15 mouse cellular contexts compared by ENCODE assay signal in the genomic region with DNA sequence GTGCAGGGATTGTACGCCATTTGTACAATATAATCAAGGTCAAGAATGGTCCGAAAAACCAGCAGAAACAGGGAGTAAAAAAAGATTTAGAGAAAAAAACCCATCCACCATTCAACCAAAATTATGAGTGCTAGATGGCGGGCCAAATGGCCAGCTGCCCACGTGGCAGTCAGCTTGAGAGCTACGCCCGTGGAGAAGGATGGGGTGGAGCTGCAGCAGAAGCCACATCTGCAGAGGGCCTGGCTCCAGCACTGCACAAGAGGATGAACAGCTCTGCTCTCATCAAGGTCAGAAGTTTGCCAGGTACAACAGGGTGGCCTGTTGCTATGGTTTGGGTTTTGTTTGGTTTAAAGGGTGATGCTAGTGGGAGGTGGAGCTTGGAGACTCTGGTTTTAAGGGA.
"Had no signal": no experiment of that assay in that cellular context is flagged by ENCODE, and none has a peak within 500 bp of the region (broad histone marks: within the 10 kb centered on the region; RNA-seq: fewer than 3 reads in every experiment).

No protein-coding gene starts in this region.

- H3K9me3 ChIP-seq: liver, embryonic 12.5 days; lung, embryonic 15.5 days; megakaryocyte, embryonic 14.5 days; midbrain, embryonic 15.5 days; neural tube, embryonic 12.5 days had no signal

- H3K27me3 ChIP-seq: liver, embryonic 12.5 days; lung, embryonic 15.5 days; megakaryocyte, embryonic 14.5 days; midbrain, embryonic 15.5 days; neural tube, embryonic 12.5 days had no signal

- H3K9ac ChIP-seq: liver, embryonic 12.5 days; lung, embryonic 15.5 days; midbrain, embryonic 15.5 days; neural tube, embryonic 12.5 days had no signal

- H3K4me1 ChIP-seq: liver, embryonic 12.5 days; lung, embryonic 15.5 days; midbrain, embryonic 15.5 days; neural tube, embryonic 12.5 days had no signal

- H3K27ac ChIP-seq: kidney, postnatal 0 days; liver, embryonic 12.5 days; lung, embryonic 15.5 days; macrophage; midbrain, embryonic 15.5 days; neural tube, embryonic 12.5 days had no signal

- H3K36me3 ChIP-seq: liver, embryonic 12.5 days; lung, embryonic 15.5 days; midbrain, embryonic 15.5 days; neural tube, embryonic 12.5 days had no signal

- H3K4me3 ChIP-seq: liver, embryonic 12.5 days; lung, embryonic 15.5 days; megakaryocyte, embryonic 14.5 days; midbrain, embryonic 15.5 days; neural tube, embryonic 12.5 days had no signal

- H3K4me2 ChIP-seq: liver, embryonic 12.5 days; lung, embryonic 15.5 days; midbrain, embryonic 11.5 days; midbrain, embryonic 15.5 days; neural tube, embryonic 12.5 days had no signal

- ATAC-seq: liver, embryonic 12.5 days; midbrain, embryonic 15.5 days had no signal

- DNase-seq: kidney, postnatal 36 days; layer of hippocampus, adult 9-11 months; layer of hippocampus, postnatal 36 days; lung, postnatal 14 days; spleen, adult 18-20 months; thymus, adult 18-20 months; thymus, postnatal 14 days had no signal
